Mouse (Mus musculus) natural killer cell, adult 2 months (primary cell): Measurements from ENCODE around the gene Smco1.
A peak's percentile ranks its signal among the peaks of the same experiment; 100 is the strongest.
"Not testable (repeated sequence)": the region's sequence is repeated elsewhere in the genome, so short reads cannot be mapped to it uniquely, and the experiment has no call there.

Experiments
- DNase-seq, 2 experiments: peaks; one replicate each; pipeline ENCODE4 v3.0.0; 2022; ENCODE audit warnings: low spot score in 2 of 2

The Smco1 gene

DNA sequence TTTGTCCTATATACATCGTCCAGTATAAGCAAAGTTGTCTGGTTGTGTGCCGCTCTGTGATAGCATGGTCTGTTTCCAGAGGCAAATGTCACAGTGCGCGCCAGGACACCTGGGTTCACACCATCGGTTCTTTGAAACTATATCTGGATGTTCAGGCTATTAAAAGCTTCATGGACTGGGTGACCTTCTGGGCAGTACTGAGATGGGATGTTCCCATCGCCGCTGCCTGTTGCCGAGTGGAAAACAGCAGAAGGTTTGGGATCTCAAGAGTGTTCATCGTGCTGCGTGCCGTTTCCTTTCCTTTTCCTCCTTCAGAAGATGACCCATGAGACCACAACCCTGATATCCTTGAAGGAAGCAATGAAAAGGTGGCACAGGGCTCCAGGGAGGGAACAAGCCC lies at the start of gene Smco1:
TSS of gene Smco1 (plus strand) at position 178 of the 400 bp plus-strand sequence.
- no peak for DNase-seq

DNA sequence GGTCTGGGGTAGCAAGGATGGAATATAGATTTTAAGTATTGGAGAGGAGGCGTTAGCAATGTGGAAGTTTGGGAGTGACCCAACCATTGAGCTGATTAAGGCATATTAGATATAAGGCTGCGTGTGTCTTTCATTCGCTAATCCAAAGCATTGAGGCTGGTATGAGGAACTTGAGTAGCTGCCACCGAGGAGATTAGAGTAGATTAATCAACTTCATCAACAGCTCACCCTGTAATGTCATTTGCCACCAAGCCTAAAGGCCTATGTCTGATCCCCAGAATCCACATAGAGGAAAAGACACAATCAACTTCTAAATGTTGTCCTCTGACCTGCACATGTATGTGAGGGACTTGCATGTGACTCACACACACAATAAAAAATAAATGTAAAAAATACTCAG lies 49.5 kb upstream of the Smco1 start:
- DNase-seq: no peak

DNA sequence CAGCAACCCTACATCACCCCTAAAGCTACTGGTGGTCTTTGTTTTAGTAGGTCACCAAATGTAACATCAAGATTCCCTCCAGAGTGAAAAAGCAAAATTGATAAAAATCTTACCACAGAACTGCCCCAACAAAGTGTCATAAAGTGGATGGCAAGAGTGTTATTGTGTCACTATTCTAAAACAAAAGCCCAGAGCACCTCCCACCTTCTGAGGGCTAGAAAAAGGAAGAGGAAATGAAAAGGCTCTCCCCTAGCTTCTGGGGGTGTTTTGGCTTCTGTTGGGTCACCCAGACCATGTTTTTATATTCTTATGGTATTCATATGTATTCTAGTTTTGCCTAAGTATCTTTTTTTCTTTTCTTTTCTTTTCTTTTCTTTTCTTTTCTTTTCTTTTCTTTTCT lies 48.9 kb upstream of the Smco1 start:
- no peak for DNase-seq

DNA sequence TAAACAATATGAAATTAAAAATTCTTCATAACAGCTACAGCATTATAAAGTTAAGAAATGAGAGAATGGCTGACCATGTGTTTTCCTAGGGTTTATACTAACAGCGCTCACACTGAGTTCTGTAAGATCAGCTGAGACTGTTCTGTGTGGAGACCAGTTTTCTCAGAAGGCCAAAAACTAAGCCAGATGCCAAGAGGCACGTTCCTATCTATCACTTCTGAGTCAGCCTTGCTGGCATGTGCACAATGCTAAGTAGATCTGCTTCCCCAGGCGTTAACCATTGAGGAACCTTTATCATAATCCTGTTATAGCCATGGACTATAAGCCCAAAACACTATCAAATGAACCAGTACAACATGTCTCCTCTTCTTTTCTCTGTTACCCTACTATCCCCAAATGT lies 39.2 kb upstream of the Smco1 start:
- not testable (repeated sequence) for DNase-seq

DNA sequence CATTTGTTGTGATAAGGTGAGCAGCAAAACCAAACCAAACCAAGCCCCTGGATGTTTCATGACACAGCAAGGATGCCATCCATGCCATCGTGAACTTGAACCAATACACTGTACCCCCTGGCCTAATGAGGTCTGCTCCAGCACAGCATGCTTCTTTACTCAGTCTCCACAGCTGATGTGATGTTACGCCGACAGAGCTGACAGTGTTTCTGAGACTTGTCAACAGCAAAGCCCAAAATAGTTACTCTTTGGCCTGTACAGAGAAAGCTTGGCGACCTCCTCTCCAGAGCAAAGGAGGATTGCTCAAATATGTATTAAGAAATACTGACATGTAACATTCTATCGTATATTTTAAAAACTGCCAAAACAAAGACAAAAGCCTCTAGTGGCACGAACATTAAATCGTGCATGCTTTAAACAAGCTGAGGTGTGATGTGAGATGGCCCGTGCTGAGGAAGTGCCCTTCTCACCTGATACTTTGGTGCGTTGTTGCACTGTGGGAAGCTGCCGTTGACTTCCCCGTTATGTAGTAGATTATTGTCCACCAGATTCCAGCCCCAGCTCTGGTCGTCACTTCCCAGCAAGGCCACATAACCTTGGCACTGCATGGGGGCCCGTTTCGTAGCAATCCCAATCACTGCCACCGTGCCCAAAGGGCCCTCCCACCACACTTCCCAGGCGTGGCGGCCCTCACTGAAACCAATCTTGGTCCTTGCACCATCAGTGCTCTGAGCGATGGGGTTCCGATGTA lies 33.2 kb upstream of the Smco1 start:
- DNase-seq: no peak

DNA sequence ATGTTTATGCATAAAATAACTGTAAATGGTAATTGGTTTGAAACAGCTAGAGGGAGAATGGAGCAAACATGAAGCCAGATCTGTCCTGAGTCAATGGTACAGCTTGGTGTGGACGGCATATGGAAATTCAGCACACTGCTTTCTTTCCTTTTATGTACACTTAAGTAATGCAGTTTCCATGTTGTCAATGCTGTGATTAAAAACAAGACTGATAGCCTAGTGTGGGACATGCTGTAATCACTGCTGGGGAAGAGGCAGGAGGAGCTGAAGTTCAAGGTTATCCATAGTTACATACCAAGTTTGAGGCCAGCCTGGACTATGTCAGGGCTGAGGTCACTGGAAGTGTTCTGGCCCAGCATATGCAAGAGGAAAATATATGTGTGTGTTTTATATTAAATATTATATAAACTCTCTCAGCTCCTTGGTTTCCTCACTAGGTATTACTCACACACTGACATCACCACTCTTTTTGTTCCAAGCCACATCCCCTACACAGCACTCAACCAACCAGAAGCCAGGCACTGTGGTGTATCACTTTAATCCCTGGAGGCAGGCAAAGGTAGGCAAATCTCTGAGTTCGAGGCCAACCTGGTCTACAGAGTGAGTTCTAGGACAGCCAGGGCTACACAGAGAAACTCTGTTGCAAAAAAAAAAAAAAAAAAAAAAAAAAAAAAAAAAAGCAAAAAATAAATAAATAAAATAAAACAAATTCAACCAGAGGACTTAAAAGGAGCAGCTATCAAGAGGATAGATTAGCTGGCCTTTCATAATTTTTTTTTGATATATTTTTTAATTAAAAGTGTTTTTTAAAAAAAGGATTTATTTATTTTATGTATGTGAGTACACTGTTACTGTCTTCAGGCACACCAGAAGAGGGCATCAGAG lies 31.6 kb upstream of the Smco1 start:
- DNase-seq: no peak

DNA sequence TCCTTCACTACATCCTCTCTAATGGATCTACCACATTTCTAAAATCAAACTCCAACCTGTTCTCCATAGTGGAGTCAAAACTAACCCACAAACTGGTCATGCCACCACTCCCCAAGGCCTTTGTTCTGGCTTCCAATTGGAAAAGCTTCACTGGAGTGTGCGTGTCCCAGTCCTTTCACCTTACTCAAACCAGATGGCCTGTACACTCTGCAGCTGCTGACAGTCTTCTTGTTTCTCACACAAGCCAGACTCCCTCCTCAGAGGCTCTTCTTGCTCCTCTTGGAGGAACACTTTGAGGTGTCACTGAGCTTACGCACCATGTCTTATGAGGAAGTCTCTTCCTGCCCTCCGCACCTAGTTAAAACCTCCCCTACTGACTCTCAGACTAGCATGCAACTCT lies 27.4 kb upstream of the Smco1 start:
- no peak for DNase-seq

DNA sequence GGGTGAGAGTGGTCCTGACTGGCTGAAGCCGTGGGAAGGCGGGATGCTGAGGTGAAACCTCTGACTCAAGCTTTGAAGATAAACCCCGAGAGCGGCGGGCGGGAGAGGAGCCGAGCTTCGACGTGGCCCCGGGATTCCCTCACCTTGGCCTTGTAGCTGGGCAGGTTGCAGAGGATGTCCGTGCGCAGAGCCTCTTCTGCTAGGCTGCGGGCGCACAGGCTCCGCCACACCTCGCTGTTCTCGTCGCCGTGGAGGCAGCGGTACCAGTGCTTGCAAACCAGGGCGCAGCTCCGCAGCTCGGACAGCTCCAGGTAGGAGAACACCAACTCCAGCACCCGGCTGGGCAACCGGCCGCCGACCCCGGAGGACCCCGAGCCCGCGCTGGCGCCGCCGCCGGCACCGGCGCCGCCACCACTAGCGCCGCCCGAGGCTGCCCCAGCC lies 24.9 kb upstream of the Smco1 start:
- DNase-seq: peak; percentile 25 to 27

DNA sequence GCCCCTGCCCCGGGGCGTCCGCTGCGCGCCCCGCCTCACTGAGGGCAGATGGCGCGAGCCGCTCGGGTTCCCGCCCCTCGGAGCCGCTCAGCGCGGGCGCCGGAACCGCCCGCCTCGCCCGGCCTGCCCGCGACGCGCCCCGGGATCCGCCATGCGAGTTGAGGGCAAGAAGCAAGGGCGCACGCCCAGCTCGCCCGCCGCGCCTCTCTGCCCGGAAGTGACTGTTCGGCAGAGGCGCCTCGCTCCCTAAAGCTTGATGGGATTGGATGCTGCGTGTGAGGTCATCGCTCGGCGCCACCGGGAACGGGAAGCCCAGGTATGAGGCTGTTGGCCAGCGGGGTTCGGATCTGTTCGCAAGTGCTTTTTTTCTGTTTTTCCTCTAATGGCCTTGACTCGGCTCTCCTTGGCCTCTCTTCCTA lies 24.3 kb upstream of the Smco1 start, which contains the start of the genes Fbxo45 and Wdr53:
TSS of gene Fbxo45 (minus strand) at position 207 of the 419 bp plus-strand sequence.
TSS of gene Wdr53 (plus strand) at position 276 of the 419 bp plus-strand sequence.
- DNase-seq: peak; percentile 88 to 92

DNA sequence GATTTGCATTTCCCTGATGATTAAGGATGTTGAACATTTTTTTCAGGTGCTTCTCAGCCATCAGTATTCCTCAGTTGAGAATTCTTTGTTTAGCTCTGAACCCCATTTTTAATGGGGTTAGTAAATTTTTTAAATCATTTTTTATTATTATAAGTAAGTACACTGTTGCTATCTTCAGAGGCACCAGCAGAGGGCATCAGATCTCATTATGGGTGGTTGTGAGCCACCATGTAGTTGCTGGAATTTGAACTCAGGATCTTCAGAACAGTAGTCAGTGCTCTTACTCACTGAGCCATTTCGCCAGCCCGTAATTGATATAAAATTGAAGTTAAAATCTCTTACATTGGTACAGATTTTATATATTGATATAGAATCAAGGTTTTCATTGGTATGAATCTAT lies 7.0 kb upstream of the Smco1 start:
- peak; percentile 20 to 42 for DNase-seq

DNA sequence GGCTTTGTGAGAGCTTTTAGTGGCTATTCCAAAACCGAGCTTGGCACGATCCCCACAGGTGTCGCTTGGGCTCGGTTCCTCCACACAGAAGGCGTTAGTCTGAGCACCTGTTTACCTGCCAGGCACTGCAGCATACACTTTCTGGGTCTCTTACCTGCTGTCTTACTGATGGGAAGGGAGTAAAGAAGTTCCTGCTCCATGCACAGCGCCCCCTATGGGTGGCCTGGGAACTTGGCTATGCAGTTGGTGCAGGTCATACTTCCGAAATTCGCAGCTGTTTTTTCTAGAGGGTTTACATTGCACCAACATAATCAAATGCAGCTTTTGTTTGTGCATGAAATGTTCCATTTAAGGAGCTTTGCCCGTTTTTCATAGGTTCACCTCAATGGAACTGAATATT lies 2.1 kb downstream of the Smco1 start:
- peak; percentile 9 to 31 for DNase-seq

DNA sequence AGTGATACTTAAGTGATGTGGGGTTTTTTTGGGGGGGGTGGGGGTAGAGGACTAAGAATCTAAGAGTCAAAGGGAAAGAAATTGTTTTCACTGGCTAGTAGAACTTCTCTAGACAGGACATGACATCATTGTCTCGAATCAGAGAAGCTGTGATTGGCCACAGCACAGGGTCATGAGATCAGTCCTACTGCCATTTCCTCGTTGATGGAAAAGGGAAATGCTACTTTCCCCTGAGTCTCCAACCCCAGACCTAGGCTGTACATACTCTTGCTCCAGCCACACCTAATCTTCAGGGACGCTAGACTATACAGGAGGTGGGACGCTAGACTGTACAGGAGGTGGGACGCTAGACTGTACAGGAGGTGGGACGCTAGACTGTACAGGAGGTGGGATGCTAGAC lies 3.8 kb downstream of the Smco1 start:
- DNase-seq: no peak

DNA sequence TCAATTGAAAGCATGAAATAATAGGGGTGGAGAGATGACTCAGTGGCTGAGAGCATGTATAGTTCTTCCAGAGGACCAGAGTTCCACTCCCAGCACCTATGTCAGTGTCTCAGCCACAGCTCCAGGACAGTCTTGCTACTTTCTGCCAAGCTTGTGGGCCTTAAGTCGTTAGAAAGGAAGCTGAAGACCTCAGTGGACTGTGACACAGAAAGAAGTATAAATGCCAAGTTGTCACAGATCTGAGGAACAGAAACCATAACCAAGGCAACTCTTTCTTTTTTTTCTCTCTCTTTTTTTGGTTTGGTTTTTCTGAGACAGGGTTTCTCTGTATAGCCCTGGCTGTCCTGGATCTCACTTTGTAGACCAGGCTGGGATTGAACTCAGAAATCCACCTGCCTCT lies 4.6 kb downstream of the Smco1 start:
- no peak for DNase-seq

DNA sequence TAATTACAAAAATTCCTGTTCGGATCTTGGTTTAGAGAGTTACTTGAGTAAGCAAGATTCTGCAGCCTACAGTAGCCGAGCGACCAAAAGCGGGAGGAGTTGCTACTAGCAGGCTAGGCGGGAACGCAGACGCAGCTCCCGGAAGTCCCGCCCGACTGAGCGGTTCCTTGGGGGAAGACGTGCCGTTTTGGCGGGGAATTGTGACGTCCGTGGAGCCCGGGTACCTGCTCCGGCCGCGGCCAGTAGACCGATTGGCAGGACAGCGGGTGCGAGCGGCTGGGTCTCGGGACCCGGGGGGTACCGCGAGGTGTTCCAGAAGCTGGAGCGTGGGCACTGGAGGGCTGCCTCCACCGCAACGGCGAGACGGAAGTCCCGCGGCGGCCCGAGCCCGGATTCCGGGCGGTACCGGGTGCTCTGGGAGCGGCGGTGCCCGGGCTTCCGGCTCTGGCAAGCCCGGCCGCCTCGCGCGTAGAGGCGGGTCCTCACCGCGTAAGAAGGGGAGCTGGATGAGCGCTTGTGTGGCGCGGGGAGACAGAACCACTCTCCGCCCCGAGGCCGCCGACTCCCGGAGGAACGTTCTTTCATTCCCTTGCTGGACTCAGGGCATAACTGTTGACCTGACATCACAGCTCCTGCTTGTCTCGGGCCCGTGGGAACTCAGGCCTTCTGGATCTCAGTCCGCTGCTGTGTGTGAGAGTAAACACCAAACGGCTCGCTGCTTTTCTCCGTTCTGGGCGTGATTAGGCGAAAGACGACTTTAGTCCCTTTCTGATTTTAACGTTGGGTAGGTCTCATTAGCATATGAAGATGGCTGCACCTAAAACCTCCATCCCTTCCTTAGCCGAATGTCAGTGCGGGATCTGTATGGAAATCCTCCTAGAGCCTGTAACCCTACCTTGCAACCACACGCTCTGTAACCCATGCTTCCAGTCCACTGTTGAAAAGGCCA lies 6.3 kb downstream of the Smco1 start, which contains the start of gene Rnf168:
TSS of gene Rnf168 (plus strand) at position 152 of the 949 bp plus-strand sequence.
- DNase-seq: peak; percentile 69 to 70

DNA sequence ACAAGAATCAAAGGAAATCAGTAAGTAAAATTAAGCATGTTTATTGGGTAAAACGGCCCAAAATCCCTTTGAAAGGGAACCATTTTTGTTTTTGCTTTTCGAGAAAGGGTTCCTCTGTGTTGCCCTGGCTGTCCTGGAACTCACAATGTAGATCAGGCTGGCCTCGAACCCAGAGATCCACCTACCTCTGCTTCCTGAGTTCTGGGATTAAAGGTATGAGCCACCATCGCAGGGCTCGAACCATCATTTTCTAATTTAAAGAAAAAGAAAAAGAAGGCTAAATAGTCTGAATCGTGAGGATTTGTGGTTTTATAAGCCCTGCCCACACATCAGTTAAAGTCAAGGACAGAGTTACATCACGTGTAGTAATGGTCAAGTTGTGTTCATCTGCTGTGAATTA lies 7.1 kb downstream of the Smco1 start:
- DNase-seq: no peak

DNA sequence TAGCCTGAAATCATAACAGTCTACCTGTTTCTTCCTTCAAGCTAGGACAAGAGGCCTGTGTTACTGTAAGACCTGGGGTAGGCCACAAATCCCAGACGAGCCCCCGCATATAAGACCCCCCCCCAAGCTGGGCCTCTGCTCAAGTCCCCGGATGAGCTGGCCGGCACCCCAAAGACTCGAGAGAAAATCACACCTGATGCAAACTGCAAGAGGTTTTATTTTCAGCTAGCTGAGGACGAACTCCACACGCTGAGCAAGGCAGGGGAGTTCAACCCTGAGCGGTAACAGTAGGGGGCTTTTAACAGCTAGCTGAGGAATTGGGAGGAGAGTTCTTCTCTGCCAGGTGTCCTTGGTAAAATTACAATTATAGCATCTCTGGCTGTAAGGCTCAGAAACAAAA lies 8.9 kb downstream of the Smco1 start:
- no peak for DNase-seq

DNA sequence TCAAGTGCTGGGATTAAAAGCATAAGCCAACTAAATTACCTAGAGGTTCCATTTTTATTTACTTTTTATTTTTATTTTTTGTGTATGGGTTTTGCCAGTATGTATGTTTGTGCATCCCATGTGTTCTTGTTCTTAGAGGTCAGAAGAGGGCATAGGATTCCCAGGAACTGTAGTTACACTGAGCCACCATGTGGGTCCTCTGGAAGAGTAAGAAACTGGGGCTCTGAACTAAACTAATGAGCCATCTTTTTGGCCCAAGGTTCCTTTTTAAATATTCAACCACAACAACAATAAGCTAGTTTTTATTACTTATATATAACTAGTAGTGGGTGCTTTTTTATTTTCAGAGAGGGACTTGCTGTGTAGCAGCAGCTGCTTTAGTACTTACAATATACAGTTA lies 11.3 kb downstream of the Smco1 start:
- DNase-seq: no peak

DNA sequence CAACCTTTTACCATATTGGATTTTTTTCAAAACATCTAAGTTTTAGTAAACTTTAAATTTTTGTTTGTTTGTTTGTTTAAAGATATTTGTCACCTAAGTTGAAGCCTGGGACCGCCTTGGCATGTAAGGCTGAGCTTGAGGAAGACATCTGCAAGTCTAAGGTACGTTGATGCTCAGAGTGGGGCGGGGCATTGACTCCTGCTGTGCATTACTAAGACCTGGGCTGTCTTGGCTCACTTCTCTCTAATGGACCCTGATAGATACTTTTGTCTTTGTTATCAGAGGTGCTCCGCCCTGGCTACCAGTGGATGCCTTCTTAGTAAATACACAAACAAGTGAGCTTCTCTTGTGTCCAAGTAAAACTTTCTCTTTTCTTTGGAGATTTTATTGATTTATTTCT lies 20.6 kb downstream of the Smco1 start:
- no peak for DNase-seq

DNA sequence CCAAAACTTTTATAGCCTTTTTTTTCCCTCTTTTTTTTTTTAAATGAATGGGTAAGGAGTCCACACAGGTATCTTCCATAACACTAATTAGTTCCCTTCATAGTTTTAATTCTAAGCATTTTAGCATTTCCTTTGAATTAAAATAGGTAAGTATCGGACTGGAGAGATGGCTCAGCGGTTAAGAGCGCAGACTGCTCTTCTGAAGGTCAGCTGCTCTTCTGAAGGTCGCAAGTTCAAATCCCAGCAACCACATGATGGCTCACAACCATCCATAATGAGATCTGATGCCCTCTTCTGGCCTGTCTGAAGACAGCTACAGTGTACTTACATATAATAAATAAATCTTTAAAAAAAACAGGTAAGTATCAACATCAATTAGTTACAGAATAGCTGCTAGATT lies 28.3 kb downstream of the Smco1 start:
- DNase-seq: not testable (repeated sequence)

DNA sequence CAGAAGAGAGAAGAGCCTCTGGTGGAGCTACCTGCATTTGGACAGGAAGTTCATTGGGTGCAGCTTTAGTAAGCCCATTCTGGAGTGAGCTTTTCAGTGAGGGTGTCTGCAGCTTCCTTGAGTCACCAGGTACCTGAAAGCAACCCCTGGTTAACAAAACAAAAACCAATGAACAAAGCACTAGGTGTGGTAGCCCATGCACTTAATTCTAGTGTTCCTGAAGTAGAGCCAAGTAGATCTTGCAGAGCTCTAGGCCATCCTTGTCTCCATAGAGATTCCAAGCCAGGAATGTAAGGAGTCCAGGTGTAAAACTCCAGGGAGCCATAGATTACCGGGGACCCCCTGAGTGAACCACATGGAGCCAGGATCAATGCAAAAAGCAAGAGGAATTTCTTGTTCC lies 31.8 kb downstream of the Smco1 start:
- DNase-seq: no peak

DNA sequence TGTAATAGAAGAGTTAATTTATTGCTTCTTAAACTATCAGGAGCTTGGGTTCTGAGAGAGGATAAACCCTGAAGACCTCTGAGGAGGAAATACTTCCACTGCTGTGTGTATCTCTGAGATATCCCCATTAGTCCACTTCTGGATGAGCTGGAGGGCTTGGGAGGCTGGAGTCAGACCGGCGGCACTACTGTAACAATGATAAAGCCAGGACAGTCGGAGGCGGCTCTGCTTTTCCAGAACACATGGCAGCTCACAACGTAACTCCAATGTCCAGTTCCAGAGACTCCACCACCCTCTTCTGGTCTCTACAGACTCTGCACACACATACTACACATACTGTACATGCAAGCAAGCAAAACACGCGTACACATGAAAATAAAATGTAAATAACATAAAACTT lies 32.6 kb downstream of the Smco1 start:
- no peak for DNase-seq

DNA sequence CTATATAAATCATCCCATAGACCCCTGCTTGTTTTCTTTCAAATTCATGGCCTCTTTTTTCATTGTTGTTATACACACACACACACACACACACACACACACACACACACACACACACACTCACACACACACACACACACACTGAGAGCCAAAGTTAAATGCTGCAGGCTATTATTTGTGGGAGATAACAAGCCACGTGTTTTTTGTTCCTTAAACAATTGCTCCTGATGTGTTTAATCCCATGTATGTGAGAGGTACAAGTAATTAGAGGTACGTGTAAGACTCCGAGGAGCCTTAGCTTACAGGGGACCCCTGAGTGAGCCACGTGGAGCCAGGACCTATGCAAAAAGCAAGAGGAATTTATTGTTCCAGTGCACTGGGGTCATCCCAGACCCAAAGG lies 40.7 kb downstream of the Smco1 start:
- DNase-seq: no peak
